Mouse (Mus musculus) heart, adult 2 months (tissue): ENCODE measurements around the gene Cadm3.

ENCODE experiments used
- CTCF ChIP-seq: fragments of 200-600 bp; IDR thresholded peaks from 2 replicates; pipeline ENCODE4 v1.8.1; 2022; ENCODE audit warnings: antibody characterized with exemption, mild to moderate bottlenecking, moderate library complexity
- EP300 ChIP-seq: fragments of 200-500 bp; IDR thresholded peaks from 2 replicates; pipeline ENCODE4 v1.6.1; 2011; ENCODE audit warnings: low read depth, low read length, control low read depth; ENCODE audit not compliant: insufficient read depth
- POLR2A ChIP-seq: fragments of 200-500 bp; IDR thresholded peaks from 2 replicates; pipeline ENCODE4 v1.6.1; 2011; ENCODE audit warnings: mild to moderate bottlenecking, low read depth, low read length, control low read depth; ENCODE audit not compliant: insufficient read depth

DNA sequence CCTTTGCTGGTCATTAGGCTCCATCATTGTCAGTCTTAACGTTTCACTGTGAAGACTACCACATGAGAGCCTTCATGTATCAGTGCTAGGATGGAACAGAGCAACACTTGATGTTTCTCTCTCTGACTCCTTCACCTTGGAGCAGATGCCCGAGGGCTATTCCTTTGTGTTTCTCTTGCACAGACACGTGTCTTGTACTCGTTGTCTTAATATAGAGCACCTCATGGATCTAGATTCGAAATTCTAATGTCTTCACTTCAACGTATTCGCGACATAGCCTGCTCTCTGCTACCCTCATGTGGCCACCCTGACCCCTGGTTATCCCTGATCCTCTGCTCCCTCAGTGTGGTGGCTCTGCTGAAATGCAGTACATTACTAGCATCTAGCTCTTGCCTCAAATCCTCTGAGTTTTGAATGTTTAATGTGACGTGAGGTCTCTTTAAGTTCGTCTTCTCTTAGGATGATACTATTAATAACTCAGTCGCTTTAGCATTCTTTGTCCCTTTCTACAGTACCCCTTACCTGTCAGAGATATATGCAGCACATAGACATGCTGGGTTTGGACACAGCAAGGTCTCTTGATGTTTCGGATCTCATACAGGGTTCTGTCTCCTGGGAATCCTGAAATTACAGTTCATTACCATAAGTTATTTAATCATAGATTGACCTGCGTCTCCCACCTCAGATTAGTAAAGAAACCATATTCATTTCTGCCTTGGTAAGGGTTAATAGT lies 10.1 kb upstream of the Cadm3 start:
- peak; percentile 80 for TF ChIP-seq CTCF
- TF ChIP-seq EP300: no peak
- no peak for TF ChIP-seq POLR2A
